Mouse (Mus musculus) lung, embryonic 15.5 days (tissue): ENCODE results near the gene Rb1. TPM values are rescaled to one million over a fixed set of nuclear protein-coding genes. Genes with fewer than 3 reads are reported as not detected.

Experiments
- ATAC-seq: fragments of 200-750 bp; cut with Nextera tagmentation; 2 replicates; pipeline ENCODE4 v1.8.0; 2017; ENCODE audit warnings: moderate number of reproducible peaks, borderline replicate concordance; ENCODE audit not compliant: low FRiP score, low TSS enrichment; ENCODE audit errors: extremely low read depth
- H3K27ac ChIP-seq: fragments of 300-500 bp; sonication (generic); 2 replicates; pipeline ENCODE4 v1.5.1; 2015; ENCODE audit warnings: moderate library complexity, mild to moderate bottlenecking, inconsistent platforms
- H3K27me3 ChIP-seq: fragments of 300-500 bp; sonication (generic); 2 replicates; pipeline ENCODE4 v1.6.1; 2015; ENCODE audit warnings: inconsistent platforms
- H3K36me3 ChIP-seq: fragments of 300-500 bp; sonication (generic); 2 replicates; pipeline ENCODE4 v1.6.1; 2015; ENCODE audit warnings: inconsistent platforms
- H3K4me1 ChIP-seq: fragments of 300-500 bp; sonication (generic); 2 replicates; pipeline ENCODE4 v1.6.1; 2015; ENCODE audit warnings: inconsistent platforms
- H3K4me2 ChIP-seq: fragments of 300-500 bp; sonication (generic); 2 replicates; pipeline ENCODE4 v1.6.1; 2015; ENCODE audit warnings: inconsistent platforms, mild to moderate bottlenecking, moderate library complexity
- H3K4me3 ChIP-seq: fragments of 300-500 bp; sonication (generic); 2 replicates; pipeline ENCODE4 v1.5.1; 2015; ENCODE audit warnings: mild to moderate bottlenecking, inconsistent platforms
- H3K9ac ChIP-seq: fragments of 300-500 bp; sonication (generic); 2 replicates; pipeline ENCODE4 v1.6.1; 2015; ENCODE audit warnings: inconsistent platforms
- H3K9me3 ChIP-seq: fragments of 300-500 bp; sonication (generic); 2 replicates; pipeline ENCODE4 v1.6.1; 2016; ENCODE audit warnings: inconsistent platforms
- WGBS: fragments of 180-500 bp; shearing (Covaris S2); methylation state at CpG from one replicate; pipeline ENCODE4 v1.1.7; 2015; 5-methylcytosine and 5-hydroxymethylcytosine counted together
- polyA plus RNA-seq: library from polyadenylated mRNA; unstranded; fragments of >200 nt; fragmentation: Nextera tagmentation; extraction: Ambion mirVana; gene quantifications from 2 replicates; pipeline ENCODE4 v1.2.1, GENCODE M21; 2015

Gene Rb1
- polyA plus RNA-seq, 1 experiment from 2014 or later: 14.5 TPM

- WGBS: 81% methylated on average over 3 of the region's 3 CpGs
- H3K27ac ChIP-seq: no peak overlapping the region
- no peaks in the 10 kb centered on the region for H3K27me3 ChIP-seq
- no peak overlapping the region for H3K4me2 ChIP-seq
- H3K36me3 ChIP-seq: no peaks in the 10 kb centered on the region
- no peaks in the 10 kb centered on the region for H3K4me1 ChIP-seq
- no peak overlapping the region for H3K4me3 ChIP-seq
- ATAC-seq: no peak
- no peaks in the 10 kb centered on the region for H3K9me3 ChIP-seq
- no peak overlapping the region for H3K9ac ChIP-seq
These were observed 8.3 kb upstream of the Rb1 start for GRCm38 (mm10) chr14:73333880-73334279.

- WGBS: 69% methylated on average over 4 of the region's 4 CpGs
- Histone ChIP-seq H3K4me3 (no peak overlapping the region), H3K36me3 (no peaks in the 10 kb centered on the region), H3K4me1 (peaks cover 8% of the 10 kb centered on the region), H3K9ac (no peak overlapping the region), H3K27me3 (no peaks in the 10 kb centered on the region), H3K27ac (no peak overlapping the region), H3K4me2 (no peak overlapping the region), H3K9me3 (no peaks in the 10 kb centered on the region)
- no peak for ATAC-seq
These were observed 5.8 kb upstream of the Rb1 start for GRCm38 (mm10) chr14:73331386-73331785.

GRCm38 (mm10) chr14:73329871-73330270, 4.2 kb upstream of the Rb1 start:
- WGBS: 83% methylated on average over 2 of the region's 2 CpGs
- no peaks in the 10 kb centered on the region for H3K36me3 ChIP-seq
- no peaks in the 10 kb centered on the region for H3K27me3 ChIP-seq
- H3K4me3 ChIP-seq: no peak overlapping the region
- H3K4me1 ChIP-seq: peaks cover 9% of the 10 kb centered on the region
- H3K4me2 ChIP-seq: no peak overlapping the region
- H3K27ac ChIP-seq: no peak overlapping the region
- no peak for ATAC-seq
- no peaks in the 10 kb centered on the region for H3K9me3 ChIP-seq
- no peak overlapping the region for H3K9ac ChIP-seq

GRCm38 (mm10) chr14:73326511-73326910, 889 bp upstream of the Rb1 start:
- Histone ChIP-seq H3K4me1 (peaks cover 14% of the 10 kb centered on the region), H3K36me3 (no peaks in the 10 kb centered on the region), H3K27me3 (no peaks in the 10 kb centered on the region), H3K4me2 (peak overlapping the region; percentile 95), H3K9me3 (no peaks in the 10 kb centered on the region), H3K9ac (peak overlapping the region; percentile 72), H3K4me3 (peak overlapping the region; percentile 96), H3K27ac (peak overlapping the region; percentile 86)
- ATAC-seq: no peak
- 7% methylated on average over 8 of the region's 8 CpGs for WGBS

GRCm38 (mm10) chr14:73324634-73325455, 777 bp downstream of the Rb1 start:
- Histone ChIP-seq H3K4me1 (peaks cover 14% of the 10 kb centered on the region), H3K9me3 (no peaks in the 10 kb centered on the region), H3K9ac (peak overlapping the region; percentile 72), H3K27ac (peak overlapping the region; percentile 86), H3K4me2 (peak overlapping the region; percentile 95), H3K27me3 (no peaks in the 10 kb centered on the region), H3K36me3 (no peaks in the 10 kb centered on the region), H3K4me3 (peak overlapping the region; percentile 96)
- under 1% methylated on average over 51 of the region's 55 CpGs for WGBS
- peak; percentile 35; the same call in 1 of the 2 replicates for ATAC-seq

- Histone ChIP-seq H3K4me1 (peaks cover 14% of the 10 kb centered on the region), H3K9ac (no peak overlapping the region), H3K4me2 (no peak overlapping the region), H3K9me3 (no peaks in the 10 kb centered on the region), H3K36me3 (no peaks in the 10 kb centered on the region), H3K4me3 (no peak overlapping the region; the same call in 1 of the 2 replicates), H3K27ac (no peak overlapping the region), H3K27me3 (no peaks in the 10 kb centered on the region)
- 72% methylated on average over 2 of the region's 2 CpGs for WGBS
- no peak for ATAC-seq
These were observed 1.7 kb downstream of the Rb1 start for GRCm38 (mm10) chr14:73323965-73324364.

- ATAC-seq: no peak
- Histone ChIP-seq H3K9me3 (no peaks in the 10 kb centered on the region), H3K4me3 (no peak overlapping the region), H3K27me3 (no peaks in the 10 kb centered on the region), H3K27ac (no peak overlapping the region), H3K4me2 (no peak overlapping the region), H3K4me1 (peaks cover 13% of the 10 kb centered on the region), H3K36me3 (no peaks in the 10 kb centered on the region), H3K9ac (no peak overlapping the region)
- 76% methylated on average over 3 of the region's 3 CpGs for WGBS
These were observed 3.5 kb downstream of the Rb1 start for GRCm38 (mm10) chr14:73322142-73322541.

- Histone ChIP-seq H3K4me1 (peaks cover 4% of the 10 kb centered on the region; the same call in 1 of the 2 replicates), H3K4me3 (no peak overlapping the region), H3K27ac (no peak overlapping the region), H3K9ac (no peak overlapping the region), H3K27me3 (no peaks in the 10 kb centered on the region), H3K36me3 (no peaks in the 10 kb centered on the region), H3K9me3 (no peaks in the 10 kb centered on the region), H3K4me2 (no peak overlapping the region)
- ATAC-seq: no peak
These were observed 8.7 kb downstream of the Rb1 start for GRCm38 (mm10) chr14:73316933-73317332.

- 67% methylated on average over 4 of the region's 4 CpGs for WGBS
- no peak for ATAC-seq
- Histone ChIP-seq H3K4me3 (no peak overlapping the region), H3K4me1 (peaks cover 4% of the 10 kb centered on the region; the same call in 1 of the 2 replicates), H3K27ac (no peak overlapping the region; the same call in 1 of the 2 replicates), H3K36me3 (no peaks in the 10 kb centered on the region), H3K9me3 (no peaks in the 10 kb centered on the region), H3K9ac (no peak overlapping the region), H3K4me2 (no peak overlapping the region), H3K27me3 (no peaks in the 10 kb centered on the region)
These were observed 11.8 kb downstream of the Rb1 start for GRCm38 (mm10) chr14:73313864-73314263.

- WGBS: 35% methylated on average over 5 of the region's 5 CpGs
- Histone ChIP-seq H3K4me3 (no peak overlapping the region), H3K27me3 (no peaks in the 10 kb centered on the region), H3K9me3 (no peaks in the 10 kb centered on the region), H3K9ac (no peak overlapping the region), H3K4me1 (peaks cover 4% of the 10 kb centered on the region; the same call in 1 of the 2 replicates), H3K4me2 (no peak overlapping the region), H3K27ac (no peak overlapping the region), H3K36me3 (no peaks in the 10 kb centered on the region)
- no peak for ATAC-seq
These were observed 12.2 kb downstream of the Rb1 start for GRCm38 (mm10) chr14:73313396-73313795.

- Histone ChIP-seq H3K4me3 (no peak overlapping the region), H3K27ac (no peak overlapping the region), H3K36me3 (no peaks in the 10 kb centered on the region), H3K4me1 (peaks cover 4% of the 10 kb centered on the region; the same call in 1 of the 2 replicates), H3K9me3 (no peaks in the 10 kb centered on the region), H3K9ac (no peak overlapping the region), H3K4me2 (no peak overlapping the region), H3K27me3 (no peaks in the 10 kb centered on the region)
- ATAC-seq: no peak
- 78% methylated on average over 5 of the region's 5 CpGs for WGBS
These were observed 12.7 kb downstream of the Rb1 start for GRCm38 (mm10) chr14:73312909-73313308.

- ATAC-seq: no peak
- H3K4me1 ChIP-seq: no peaks in the 10 kb centered on the region
- no peaks in the 10 kb centered on the region for H3K27me3 ChIP-seq
- H3K36me3 ChIP-seq: no peaks in the 10 kb centered on the region
- H3K4me2 ChIP-seq: no peak overlapping the region
- H3K4me3 ChIP-seq: no peak overlapping the region
- H3K27ac ChIP-seq: no peak overlapping the region
- no peak overlapping the region for H3K9ac ChIP-seq
- WGBS: 85% methylated on average over 1 of the region's 1 CpGs
- H3K9me3 ChIP-seq: no peaks in the 10 kb centered on the region
These were observed 18.1 kb downstream of the Rb1 start for GRCm38 (mm10) chr14:73307490-73307889.
